Mouse (Mus musculus): ENCODE measurements around the gene Cgref1. TPM values are rescaled to one million over a fixed set of nuclear protein-coding genes. Genes with fewer than 3 reads are reported as not detected.
A peak's percentile ranks its signal among the peaks of the same experiment; 100 is the strongest.

Cgref1 gene
- polyA plus RNA-seq, 2 experiments = 4.2 to 5.4 TPM

DNA sequence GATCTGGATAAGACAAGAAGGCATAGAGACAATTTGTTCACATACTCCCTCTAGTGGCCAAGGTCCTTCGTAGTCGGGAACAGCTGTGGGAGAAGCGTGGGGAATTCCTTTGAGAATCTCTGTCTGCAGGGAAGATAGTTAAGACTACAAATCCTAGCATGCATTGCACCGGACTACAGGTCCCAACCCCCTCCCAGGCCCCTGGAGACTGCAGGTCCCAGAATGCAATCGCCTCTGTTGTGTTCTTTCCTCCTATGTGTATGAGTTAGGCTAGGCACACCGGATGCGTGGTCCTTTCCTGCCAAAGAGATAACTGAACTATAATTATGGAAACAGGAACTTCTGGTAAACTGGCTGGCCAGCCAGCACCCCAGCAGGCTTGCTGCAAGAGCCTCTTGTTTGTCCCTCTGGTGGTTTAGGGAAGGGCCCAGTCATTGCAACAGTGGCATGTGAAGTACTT is 29.4 kb downstream of the Cgref1 start:
- H3K4me3 ChIP-seq (ENCODE audit: insufficient read depth in 1 of 2, low read depth in 2 of 2, low read length in 2 of 2) = no peak overlapping the region
- TF ChIP-seq EP300 (IDR thresholded peaks at IDR 0.05; ENCODE audit: low read depth) (peak; percentile 25; the same call in 1 of the 2 replicates), CTCF (IDR thresholded peaks at IDR 0.05; ENCODE audit: low read depth) (peak; percentile 76)
- no peak overlapping the region for H3K9ac ChIP-seq (replicated peaks)
- 3% methylated on average over 7 of the region's 7 CpGs for WGBS (ENCODE audit: insufficient replicate concordance)
- H3K27ac ChIP-seq = no peak overlapping the region; the same call in 1 of the 2 replicates
- H3K4me1 ChIP-seq (replicated peaks; ENCODE audit: control insufficient read depth in 2 of 2, insufficient read depth in 2 of 2, low read length in 1 of 2) = peaks cover 11 to 48% of the 10 kb centered on the region in 2 experiments
- no peaks in the 10 kb centered on the region for H3K27me3 ChIP-seq (ENCODE audit: control insufficient read depth, insufficient read depth, low read length)
- ATAC-seq (ENCODE audit: insufficient read depth) = peak; percentile 62
- H3K4me2 ChIP-seq (ENCODE audit: low read depth) = peak overlapping the region; percentile 65
- peak; percentile 53 to 73 (median 64) for DNase-seq (ENCODE audit: low read depth in 3 of 3, low spot score in 3 of 3)
- no peaks in the 10 kb centered on the region for H3K36me3 ChIP-seq (replicated peaks; ENCODE audit: control insufficient read depth, insufficient read depth, low read depth)
- no peaks in the 10 kb centered on the region for H3K9me3 ChIP-seq (ENCODE audit: control insufficient read depth, low read length)

DNA sequence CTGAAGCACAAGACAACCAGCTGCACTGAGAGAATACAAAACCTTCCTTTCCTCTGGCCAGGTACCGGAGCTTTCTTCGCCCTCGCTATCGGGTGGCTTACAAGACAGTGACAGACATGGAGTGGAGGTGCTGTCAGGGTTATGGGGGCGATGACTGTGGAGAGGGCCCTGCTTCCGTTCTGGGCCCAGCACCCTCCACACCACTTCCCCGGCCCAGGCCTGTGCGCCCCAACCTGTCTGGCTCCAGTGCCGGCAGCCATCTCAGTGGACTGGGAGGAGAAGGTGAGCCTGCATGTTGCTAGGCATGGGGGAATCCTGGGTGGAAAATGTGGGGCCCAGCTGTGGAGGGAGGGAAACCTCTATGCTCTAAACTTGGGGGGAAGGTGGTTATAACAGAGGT is 29.9 kb downstream of the Cgref1 start:
- H3K27me3 ChIP-seq (ENCODE audit: control insufficient read depth, insufficient read depth, low read length) = no peaks in the 10 kb centered on the region
- H3K27ac ChIP-seq = peak overlapping the region; percentile 32
- H3K4me3 ChIP-seq (ENCODE audit: insufficient read depth in 1 of 2, low read depth in 2 of 2, low read length in 2 of 2) = peak overlapping the region; percentile 40 to 65
- H3K9ac ChIP-seq (replicated peaks) = 0 out of 2 replicates have a peak overlapping the region, but pooled peaks have one; percentile 10
- WGBS (ENCODE audit: insufficient replicate concordance) = 24% methylated on average over 9 of the region's 9 CpGs
- TF ChIP-seq EP300 (IDR thresholded peaks at IDR 0.05; ENCODE audit: low read depth) (no peak), CTCF (IDR thresholded peaks at IDR 0.05; ENCODE audit: low read depth) (no peak)
- H3K36me3 ChIP-seq (replicated peaks; ENCODE audit: control insufficient read depth, insufficient read depth, low read depth) = no peaks in the 10 kb centered on the region
- peak overlapping the region; percentile 65 for H3K4me2 ChIP-seq (ENCODE audit: low read depth)
- DNase-seq (ENCODE audit: low read depth in 3 of 3, low spot score in 3 of 3) (no peak), ATAC-seq (ENCODE audit: insufficient read depth) (peak; percentile 17)
- H3K9me3 ChIP-seq (ENCODE audit: control insufficient read depth, low read length) = no peaks in the 10 kb centered on the region
- H3K4me1 ChIP-seq (replicated peaks; ENCODE audit: control insufficient read depth in 2 of 2, insufficient read depth in 2 of 2, low read length in 1 of 2) = peaks cover 7 to 45% of the 10 kb centered on the region in 2 experiments

DNA sequence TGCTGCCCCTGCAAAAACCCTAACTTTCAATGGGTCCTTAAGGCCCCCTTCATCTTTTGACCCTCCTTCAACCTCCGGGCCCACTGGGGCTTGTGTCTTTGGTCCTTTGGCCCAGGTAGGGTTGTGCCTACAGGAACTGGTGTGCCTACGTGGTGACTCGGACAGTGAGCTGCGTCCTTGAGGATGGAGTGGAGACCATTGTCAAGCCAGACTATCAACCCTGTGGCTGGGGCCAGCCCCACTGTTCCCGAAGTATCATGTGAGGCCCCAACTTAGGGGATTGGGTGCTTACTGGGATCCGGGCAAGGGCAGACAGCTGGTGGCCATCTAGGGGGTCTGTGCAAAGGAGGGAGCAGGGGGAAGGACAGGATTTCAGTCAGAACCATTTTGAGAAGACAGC is 30.5 kb downstream of the Cgref1 start:
- peaks cover 7 to 46% of the 10 kb centered on the region in 2 experiments for H3K4me1 ChIP-seq (replicated peaks; ENCODE audit: control insufficient read depth in 2 of 2, insufficient read depth in 2 of 2, low read length in 1 of 2)
- no peaks in the 10 kb centered on the region for H3K36me3 ChIP-seq (replicated peaks; ENCODE audit: control insufficient read depth, insufficient read depth, low read depth)
- H3K4me3 ChIP-seq (ENCODE audit: insufficient read depth in 1 of 2, low read depth in 2 of 2, low read length in 2 of 2) = peak overlapping the region; percentile 40 to 65
- H3K27me3 ChIP-seq (ENCODE audit: control insufficient read depth, insufficient read depth, low read length) = no peaks in the 10 kb centered on the region
- no peak for DNase-seq (ENCODE audit: low read depth in 3 of 3, low spot score in 3 of 3)
- 26% methylated on average over 6 of the region's 6 CpGs for WGBS (ENCODE audit: insufficient replicate concordance)
- no peak for ATAC-seq (ENCODE audit: insufficient read depth)
- H3K27ac ChIP-seq = peak overlapping the region; percentile 0; the same call in 1 of the 2 replicates
- TF ChIP-seq EP300 (IDR thresholded peaks at IDR 0.05; ENCODE audit: low read depth) (no peak), CTCF (IDR thresholded peaks at IDR 0.05; ENCODE audit: low read depth) (no peak)
- peak overlapping the region; percentile 65 for H3K4me2 ChIP-seq (ENCODE audit: low read depth)
- H3K9ac ChIP-seq (replicated peaks) = peak overlapping the region; percentile 6; the same call in 1 of the 2 replicates
- no peaks in the 10 kb centered on the region for H3K9me3 ChIP-seq (ENCODE audit: control insufficient read depth, low read length)

DNA sequence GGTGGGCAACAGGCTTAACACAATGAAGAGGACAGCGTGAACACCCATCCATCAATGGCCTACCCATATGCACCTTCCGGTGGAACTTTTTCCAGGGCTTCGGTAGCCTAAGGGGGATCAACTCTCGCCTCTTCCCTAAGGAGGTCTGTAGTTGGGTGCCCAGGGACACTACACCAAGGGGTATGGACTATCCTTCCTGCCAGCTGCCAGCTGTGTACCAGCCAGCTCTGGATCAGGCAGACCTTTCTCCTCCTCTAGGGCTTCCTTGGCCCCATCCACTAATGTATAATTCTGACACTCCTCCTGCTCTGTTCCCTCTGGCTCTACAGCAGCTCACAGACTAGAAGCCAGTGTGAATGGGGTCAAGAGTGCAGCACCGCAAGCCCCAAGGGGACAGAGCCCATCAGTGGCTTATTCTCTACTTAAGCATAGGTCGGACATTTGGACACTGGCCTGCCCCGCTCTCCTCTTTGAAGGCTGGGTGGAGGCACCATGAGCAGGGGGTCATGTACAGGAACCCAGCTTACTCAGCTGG is 31.2 kb downstream of the Cgref1 start:
- H3K4me1 ChIP-seq (replicated peaks; ENCODE audit: control insufficient read depth in 2 of 2, insufficient read depth in 2 of 2, low read length in 1 of 2) = peaks cover 7 to 53% of the 10 kb centered on the region in 2 experiments
- WGBS (ENCODE audit: insufficient replicate concordance) = 25% methylated on average over 7 of the region's 7 CpGs
- H3K27me3 ChIP-seq (ENCODE audit: control insufficient read depth, insufficient read depth, low read length) = no peaks in the 10 kb centered on the region
- H3K9me3 ChIP-seq (ENCODE audit: control insufficient read depth, low read length) = no peaks in the 10 kb centered on the region
- no peaks in the 10 kb centered on the region for H3K36me3 ChIP-seq (replicated peaks; ENCODE audit: control insufficient read depth, insufficient read depth, low read depth)
- peak overlapping the region; percentile 40 to 65 for H3K4me3 ChIP-seq (ENCODE audit: insufficient read depth in 1 of 2, low read depth in 2 of 2, low read length in 2 of 2)
- ATAC-seq (ENCODE audit: insufficient read depth) (no peak), DNase-seq (ENCODE audit: low read depth in 3 of 3, low spot score in 3 of 3) (no peak)
- H3K4me2 ChIP-seq (ENCODE audit: low read depth) = peak overlapping the region; percentile 65
- no peak for TF ChIP-seq CTCF (IDR thresholded peaks at IDR 0.05; ENCODE audit: low read depth)
- peak overlapping the region; percentile 6 for H3K9ac ChIP-seq (replicated peaks)
- peak overlapping the region; percentile 44 for H3K27ac ChIP-seq

DNA sequence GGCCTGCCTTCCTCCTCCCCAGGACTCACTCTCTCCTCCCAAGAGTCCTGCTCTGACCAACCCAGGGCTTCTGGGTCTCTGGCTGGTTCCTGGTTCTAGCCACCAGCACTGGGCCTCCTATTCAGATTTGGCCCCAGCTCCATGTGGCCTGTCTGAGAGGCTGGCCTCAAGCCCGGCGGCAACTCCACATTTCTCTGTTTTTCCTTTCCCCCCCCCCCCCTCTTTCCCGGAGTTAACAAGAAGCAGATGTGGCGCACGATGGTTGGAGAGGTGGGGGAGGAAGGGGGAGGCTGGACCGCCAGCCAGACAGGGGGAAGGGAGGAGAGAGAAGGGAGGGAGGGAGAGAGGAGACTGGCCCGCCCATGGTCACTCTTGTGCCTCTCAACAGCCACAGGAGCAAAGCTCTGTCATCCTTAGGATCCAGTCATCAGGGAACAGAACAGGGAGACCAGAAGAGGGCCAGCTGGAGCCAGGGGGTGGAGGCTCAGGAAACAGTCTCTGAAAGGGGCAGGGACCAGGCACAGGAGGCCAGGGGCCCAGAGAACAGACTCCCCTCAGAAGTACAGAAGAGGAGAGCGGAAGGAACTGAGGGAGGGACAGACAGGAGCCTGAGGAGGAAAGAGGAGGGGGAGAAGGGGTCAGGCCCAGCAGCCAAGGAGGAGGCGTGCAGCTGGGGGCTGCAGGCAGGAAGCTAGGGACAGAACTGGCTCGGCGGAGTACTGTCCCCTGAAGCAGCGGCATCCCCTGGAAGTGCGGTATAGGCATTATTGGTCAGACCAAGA is 32.1 kb downstream of the Cgref1 start, which contains the start of gene Emilin1:
Gene Emilin1, plus strand, starts transcription at position 343 of the 782 bp plus-strand sequence.
- TF ChIP-seq EP300 (IDR thresholded peaks at IDR 0.05; ENCODE audit: low read depth) (no peak), CTCF (IDR thresholded peaks at IDR 0.05; ENCODE audit: low read depth) (no peak)
- ATAC-seq (ENCODE audit: insufficient read depth) (peak; percentile 25), DNase-seq (ENCODE audit: low read depth in 3 of 3, low spot score in 3 of 3) (no peak)
- peak within 1 kb of the TSS; percentile 65 for H3K4me2 ChIP-seq (ENCODE audit: low read depth)
- peak within 1 kb of the TSS; percentile 40 to 65 for H3K4me3 ChIP-seq (ENCODE audit: insufficient read depth in 1 of 2, low read depth in 2 of 2, low read length in 2 of 2)
- peak within 1 kb of the TSS; percentile 44 for H3K27ac ChIP-seq
- H3K27me3 ChIP-seq (ENCODE audit: control insufficient read depth, insufficient read depth, low read length) = no peaks in the 10 kb centered on the region
- H3K4me1 ChIP-seq (replicated peaks; ENCODE audit: control insufficient read depth in 2 of 2, insufficient read depth in 2 of 2, low read length in 1 of 2) = peaks cover 8 to 62% of the 10 kb centered on the region in 2 experiments
- H3K9ac ChIP-seq (replicated peaks) = peak within 1 kb of the TSS; percentile 6
- WGBS (ENCODE audit: insufficient replicate concordance) = 33% methylated on average over 12 of the region's 13 CpGs
- no peaks in the 10 kb centered on the region for H3K36me3 ChIP-seq (replicated peaks; ENCODE audit: control insufficient read depth, insufficient read depth, low read depth)
- H3K9me3 ChIP-seq (ENCODE audit: control insufficient read depth, low read length) = no peaks in the 10 kb centered on the region
